Mouse (Mus musculus) hindbrain, embryonic 10.5 days (tissue): ENCODE data around the gene Dync2li1. TPM values are rescaled to one million over a fixed set of nuclear protein-coding genes. Genes with fewer than 3 reads are reported as not detected.

ENCODE experiments used
- polyA plus RNA-seq: library from polyadenylated mRNA; unstranded; fragments of >200 nt; fragmentation: Nextera tagmentation; extraction: Ambion mirVana; gene quantifications from 2 replicates; pipeline ENCODE4 v1.2.1, GENCODE M21; 2016

Gene Dync2li1
- polyA plus RNA-seq, 1 experiment from 2014 or later: 30.0 TPM

Other genes with a start within 250 kb of the Dync2li1 start
- gene Thada, start 160.3 kb upstream of the Dync2li1 start, polyA plus RNA-seq: 10.6 and 11.2 TPM in 2 replicates
- 3.1 and 3.2 TPM in 2 replicates for gene Plekhh2, start 114.6 kb upstream of the Dync2li1 start, polyA plus RNA-seq
- gene Abcg8, start 49.8 kb downstream of the Dync2li1 start, polyA plus RNA-seq: 0.10 and 0.15 TPM in 2 replicates
- 2.6 and 3.2 TPM in 2 replicates for gene Abcg5, start 56.5 kb downstream of the Dync2li1 start, polyA plus RNA-seq
- gene Lrpprc, start 164.3 kb downstream of the Dync2li1 start, polyA plus RNA-seq: 45.1 and 49.6 TPM in 2 replicates